In the genomic region with DNA sequence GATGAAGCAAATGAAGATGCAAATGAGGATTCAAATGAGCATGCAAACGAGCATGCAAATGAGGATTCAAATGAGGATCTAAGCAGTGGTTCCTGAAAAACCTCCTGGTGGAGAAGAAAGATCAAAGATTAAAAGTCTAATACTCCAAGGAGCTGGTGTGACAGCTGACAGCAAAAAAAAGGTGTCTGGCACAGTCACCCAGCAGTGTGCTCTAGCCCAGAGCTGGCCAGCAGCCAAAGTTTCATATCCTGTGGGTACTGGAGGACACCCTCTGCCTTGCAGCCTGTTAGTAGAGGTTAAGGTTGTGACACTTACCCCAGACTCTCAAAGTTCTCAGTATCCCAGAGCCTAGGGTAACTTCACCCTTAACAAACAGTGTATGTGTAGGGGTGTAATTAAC, we compare ENCODE assay signal across 7 mouse cellular contexts.
DNase-seq lines count a peak whose midpoint lies in the region; ATAC-seq and TF ChIP-seq lines count a peak whose summit lies in the region.

No protein-coding gene starts in this region.

- no peak overlapping the region for H3K27ac ChIP-seq in kidney, adult 2 months (ENCODE audit: insufficient read depth, low read depth, low read length)

- TF ChIP-seq POLR2A in kidney, adult 2 months (IDR thresholded peaks at IDR 0.05; ENCODE audit: low read depth, low read length): no peak

- H3K4me1 ChIP-seq in kidney, adult 2 months (ENCODE audit: control insufficient read depth, insufficient read depth, low read length): no peaks in the 10 kb centered on the region

- H3K27me3 ChIP-seq in kidney, adult 2 months (replicated peaks; ENCODE audit: control insufficient read depth, insufficient read depth, low read length): no peaks in the 10 kb centered on the region

- H3K36me3 ChIP-seq in kidney, adult 2 months (ENCODE audit: control insufficient read depth, insufficient read depth, low read length): no peaks in the 10 kb centered on the region

- TF ChIP-seq CTCF in kidney, adult 2 months (conservative IDR thresholded peaks at IDR 0.05; ENCODE audit: insufficient read depth, insufficient read length, low read depth, low read length): no peak

- peak; percentile 79 for ATAC-seq in cerebellum, adult (ENCODE audit: insufficient number of reproducible peaks, low FRiP score, low TSS enrichment)

- WGBS in kidney, adult 2 months: 60% methylated on average over 1 of the region's 1 CpGs

- peak; percentile 18 for DNase-seq in ovary, postnatal 36 days (ENCODE audit: low spot score)
- DNase-seq in ovary, postnatal 10 days (ENCODE audit: low spot score): no peak
- peak; percentile 24 to 27 for DNase-seq in gastrocnemius, adult 8-10 months (ENCODE audit: low spot score in 2 of 2)
- DNase-seq in kidney, adult 2 months: peak; percentile 63
- peak; percentile 28 for DNase-seq in lung, postnatal 25 days (ENCODE audit: low spot score)
- DNase-seq in thymus, postnatal 14 days: no peak

- no peak overlapping the region for H3K4me3 ChIP-seq in kidney, adult 2 months (ENCODE audit: insufficient read depth, low read depth, low read length)

Comparison
In these comparisons a context has a peak if more than half of its experiments do, and no peak if none do; other contexts are left out.
1. DNase-seq: peak in ovary, postnatal 36 days (single experiment), gastrocnemius, adult 8-10 months (2 of 2), kidney, adult 2 months (single experiment) and lung, postnatal 25 days (single experiment); none in ovary, postnatal 10 days (single experiment) and thymus, postnatal 14 days (single experiment).